Mouse (Mus musculus): ENCODE results near the gene Atp10a. TPM values are rescaled to one million over a fixed set of nuclear protein-coding genes. Genes with fewer than 3 reads are reported as not detected.

Atp10a gene
- total RNA-seq, 1 experiment, result 7.3 TPM

- Histone ChIP-seq H3K4me3 (ENCODE audit: insufficient read depth in 1 of 2, low read depth in 1 of 2, low read length in 2 of 2, poor library complexity in 1 of 2, severe bottlenecking in 1 of 2) (no peak overlapping the region), H3K9ac (ENCODE audit: insufficient read depth, low read depth, low read length, poor library complexity, severe bottlenecking) (no peak overlapping the region), H3K9me3 (ENCODE audit: control insufficient read depth, insufficient read depth, low read depth, low read length) (no peaks in the 10 kb centered on the region), H3K27ac (ENCODE audit: insufficient read depth, low read depth, low read length, poor library complexity, severe bottlenecking) (no peak overlapping the region), H3K36me3 (ENCODE audit: control insufficient read depth, insufficient read depth, low read length, poor library complexity, severe bottlenecking) (no peaks in the 10 kb centered on the region), H3K4me1 (ENCODE audit: control insufficient read depth in 2 of 2, insufficient read depth in 2 of 2, low read length in 2 of 2, poor library complexity in 1 of 2) (no peaks in the 10 kb centered on the region)
- TF ChIP-seq ZC3H11A (IDR thresholded peaks at IDR 0.05; ENCODE audit: borderline replicate concordance, low read depth, low read length) (no peak), CHD2 (IDR thresholded peaks at IDR 0.05; ENCODE audit: low read depth, low read length) (no peak), ZNF384 (IDR thresholded peaks at IDR 0.05; ENCODE audit: low read depth, low read length) (no peak), HCFC1 (IDR thresholded peaks at IDR 0.05; ENCODE audit: borderline replicate concordance, insufficient read depth, low read length) (no peak), MAFK (IDR thresholded peaks at IDR 0.05; ENCODE audit: insufficient read depth, low read depth, low read length) (no peak)
- in situ Hi-C loops (cut with MboI; ENCODE audit: low sequenced_read_pairs in 2 of 2, unreplicated experiment in 2 of 2), result no loop called here
- DNase-seq (ENCODE audit: low read depth, low spot score), result no peak
Measured at GRCm38 (mm10) chr7:58709306-58709705, 53.3 kb downstream of the Atp10a start.

DNA sequence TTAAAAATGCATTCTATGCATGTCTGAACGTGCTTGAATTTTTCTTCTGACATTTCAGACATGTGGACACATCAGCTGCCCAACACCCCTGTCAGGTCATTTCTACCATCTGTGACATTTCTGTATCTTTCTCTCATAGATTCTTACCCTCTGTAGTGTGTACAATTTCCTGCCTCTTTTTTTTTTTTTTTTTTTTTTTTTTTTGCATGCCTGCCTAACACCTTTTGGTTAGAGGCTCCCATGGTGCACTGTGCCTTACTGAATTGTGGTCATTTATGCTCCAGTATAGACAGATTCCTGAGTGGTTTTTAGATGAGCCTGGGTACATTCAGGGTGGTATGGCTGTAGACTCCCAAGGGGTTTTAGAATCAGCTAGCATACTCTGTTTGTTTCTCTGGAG, 54.3 kb downstream of the Atp10a start:
- Histone ChIP-seq H3K9me3 (ENCODE audit: control insufficient read depth, insufficient read depth, low read depth, low read length) (no peaks in the 10 kb centered on the region), H3K4me3 (ENCODE audit: insufficient read depth in 1 of 2, low read depth in 1 of 2, low read length in 2 of 2, poor library complexity in 1 of 2, severe bottlenecking in 1 of 2) (no peak overlapping the region), H3K36me3 (ENCODE audit: control insufficient read depth, insufficient read depth, low read length, poor library complexity, severe bottlenecking) (no peaks in the 10 kb centered on the region), H3K9ac (ENCODE audit: insufficient read depth, low read depth, low read length, poor library complexity, severe bottlenecking) (no peak overlapping the region), H3K27ac (ENCODE audit: insufficient read depth, low read depth, low read length, poor library complexity, severe bottlenecking) (no peak overlapping the region), H3K4me1 (ENCODE audit: control insufficient read depth in 2 of 2, insufficient read depth in 2 of 2, low read length in 2 of 2, poor library complexity in 1 of 2) (no peaks in the 10 kb centered on the region)
- TF ChIP-seq CHD2 (IDR thresholded peaks at IDR 0.05; ENCODE audit: low read depth, low read length) (no peak), HCFC1 (IDR thresholded peaks at IDR 0.05; ENCODE audit: borderline replicate concordance, insufficient read depth, low read length) (no peak), ZNF384 (IDR thresholded peaks at IDR 0.05; ENCODE audit: low read depth, low read length) (no peak), MAFK (IDR thresholded peaks at IDR 0.05; ENCODE audit: insufficient read depth, low read depth, low read length) (no peak), ZC3H11A (IDR thresholded peaks at IDR 0.05; ENCODE audit: borderline replicate concordance, low read depth, low read length) (no peak)
- in situ Hi-C loops (cut with MboI; ENCODE audit: low sequenced_read_pairs in 2 of 2, unreplicated experiment in 2 of 2), result no loop called here
- no peak for DNase-seq (ENCODE audit: low read depth, low spot score)

DNA sequence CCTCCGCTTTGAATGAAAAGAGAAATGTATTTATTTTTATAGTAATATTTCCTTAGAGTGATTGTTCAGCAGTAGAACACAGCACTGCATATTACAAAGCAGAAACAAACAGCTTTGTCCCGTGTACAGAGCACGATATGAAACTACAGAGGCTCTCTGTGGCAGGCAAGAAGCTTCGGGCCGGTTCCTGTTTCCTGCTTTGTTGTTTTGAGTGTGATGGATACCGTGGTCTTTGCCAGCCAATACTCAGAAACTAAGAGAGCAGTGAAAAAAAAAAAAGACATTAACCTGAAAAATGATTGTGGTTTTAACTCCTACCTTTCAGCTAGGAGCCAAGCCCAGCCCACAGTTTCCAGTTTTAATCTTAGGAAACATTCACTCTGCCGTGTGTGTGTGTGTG, 55.8 kb downstream of the Atp10a start:
- no peak overlapping the region for H3K9ac ChIP-seq (ENCODE audit: insufficient read depth, low read depth, low read length, poor library complexity, severe bottlenecking)
- H3K4me3 ChIP-seq (ENCODE audit: insufficient read depth in 1 of 2, low read depth in 1 of 2, low read length in 2 of 2, poor library complexity in 1 of 2, severe bottlenecking in 1 of 2), result no peak overlapping the region
- H3K36me3 ChIP-seq (ENCODE audit: control insufficient read depth, insufficient read depth, low read length, poor library complexity, severe bottlenecking), result no peaks in the 10 kb centered on the region
- no peak for TF ChIP-seq ZC3H11A (IDR thresholded peaks at IDR 0.05; ENCODE audit: borderline replicate concordance, low read depth, low read length)
- TF ChIP-seq CHD2 (IDR thresholded peaks at IDR 0.05; ENCODE audit: low read depth, low read length), result no peak
- TF ChIP-seq ZNF384 (IDR thresholded peaks at IDR 0.05; ENCODE audit: low read depth, low read length), result no peak
- no peak for DNase-seq (ENCODE audit: low read depth, low spot score)
- H3K27ac ChIP-seq (ENCODE audit: insufficient read depth, low read depth, low read length, poor library complexity, severe bottlenecking), result no peak overlapping the region
- no peaks in the 10 kb centered on the region for H3K4me1 ChIP-seq (ENCODE audit: control insufficient read depth in 2 of 2, insufficient read depth in 2 of 2, low read length in 2 of 2, poor library complexity in 1 of 2)
- H3K9me3 ChIP-seq (ENCODE audit: control insufficient read depth, insufficient read depth, low read depth, low read length), result no peaks in the 10 kb centered on the region
- in situ Hi-C loops (cut with MboI; ENCODE audit: low sequenced_read_pairs in 2 of 2, unreplicated experiment in 2 of 2), result no loop called here

DNA sequence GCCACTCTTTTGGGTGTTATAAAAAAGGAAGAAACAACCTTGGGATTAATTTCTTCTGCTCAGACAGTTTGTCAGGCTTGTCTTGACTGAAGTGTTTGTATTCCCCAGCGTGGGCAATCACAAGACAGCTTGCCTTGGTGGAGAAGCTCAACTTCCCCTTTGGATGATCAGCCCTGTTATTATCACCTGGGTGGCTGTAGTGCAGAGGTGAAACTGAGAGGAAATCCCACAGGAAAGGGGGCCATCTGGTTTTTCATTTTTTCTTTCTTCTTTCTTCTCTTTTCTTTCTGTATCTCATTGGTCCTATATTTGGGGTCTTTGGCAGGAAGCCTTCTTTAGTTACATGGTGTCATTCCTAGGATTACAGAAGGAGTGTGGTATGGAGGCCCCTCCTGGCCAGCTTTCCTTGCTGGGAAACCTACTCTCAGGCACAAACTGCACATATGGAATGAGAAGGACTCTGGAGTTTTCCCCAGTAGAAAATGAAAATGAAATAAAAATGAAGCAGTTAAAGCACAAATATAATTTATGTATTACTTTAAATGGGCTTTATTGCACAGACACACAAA, 59.7 kb downstream of the Atp10a start:
- Histone ChIP-seq H3K4me1 (ENCODE audit: control insufficient read depth in 2 of 2, insufficient read depth in 2 of 2, low read length in 2 of 2, poor library complexity in 1 of 2) (no peaks in the 10 kb centered on the region), H3K9me3 (ENCODE audit: control insufficient read depth, insufficient read depth, low read depth, low read length) (no peaks in the 10 kb centered on the region), H3K27ac (ENCODE audit: insufficient read depth, low read depth, low read length, poor library complexity, severe bottlenecking) (no peak overlapping the region), H3K9ac (ENCODE audit: insufficient read depth, low read depth, low read length, poor library complexity, severe bottlenecking) (no peak overlapping the region), H3K36me3 (ENCODE audit: control insufficient read depth, insufficient read depth, low read length, poor library complexity, severe bottlenecking) (no peaks in the 10 kb centered on the region), H3K4me3 (ENCODE audit: insufficient read depth in 1 of 2, low read depth in 1 of 2, low read length in 2 of 2, poor library complexity in 1 of 2, severe bottlenecking in 1 of 2) (no peak overlapping the region)
- TF ChIP-seq ZNF384 (IDR thresholded peaks at IDR 0.05; ENCODE audit: low read depth, low read length) (no peak), MAFK (IDR thresholded peaks at IDR 0.05; ENCODE audit: insufficient read depth, low read depth, low read length) (no peak), ZC3H11A (IDR thresholded peaks at IDR 0.05; ENCODE audit: borderline replicate concordance, low read depth, low read length) (no peak), HCFC1 (IDR thresholded peaks at IDR 0.05; ENCODE audit: borderline replicate concordance, insufficient read depth, low read length) (no peak), CHD2 (IDR thresholded peaks at IDR 0.05; ENCODE audit: low read depth, low read length) (no peak)
- in situ Hi-C loops (cut with MboI; ENCODE audit: low sequenced_read_pairs in 2 of 2, unreplicated experiment in 2 of 2), result no loop called here
- DNase-seq (ENCODE audit: low read depth, low spot score), result no peak

DNA sequence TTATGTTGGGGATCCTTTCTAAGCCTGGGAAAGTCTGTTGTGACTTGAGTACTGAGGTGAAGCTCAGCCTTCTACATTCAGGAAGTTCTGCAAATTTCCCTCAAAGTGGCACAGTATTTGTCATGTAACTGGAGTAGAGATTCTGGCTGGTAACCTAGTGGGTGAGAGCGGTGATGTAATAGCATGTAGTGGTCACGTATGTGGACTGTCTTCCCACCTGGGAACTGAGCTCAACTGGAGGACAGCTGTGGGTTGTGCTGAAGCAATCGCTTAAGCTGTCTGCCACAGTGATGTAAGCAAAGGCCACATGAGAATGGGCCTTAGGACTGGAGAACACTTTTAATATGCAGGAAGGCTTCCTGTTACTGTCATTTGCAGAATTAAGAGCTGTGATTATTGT, 60.7 kb downstream of the Atp10a start:
- Histone ChIP-seq H3K4me1 (ENCODE audit: control insufficient read depth in 2 of 2, insufficient read depth in 2 of 2, low read length in 2 of 2, poor library complexity in 1 of 2) (no peaks in the 10 kb centered on the region), H3K36me3 (ENCODE audit: control insufficient read depth, insufficient read depth, low read length, poor library complexity, severe bottlenecking) (no peaks in the 10 kb centered on the region), H3K9ac (ENCODE audit: insufficient read depth, low read depth, low read length, poor library complexity, severe bottlenecking) (no peak overlapping the region), H3K27ac (ENCODE audit: insufficient read depth, low read depth, low read length, poor library complexity, severe bottlenecking) (no peak overlapping the region), H3K4me3 (ENCODE audit: insufficient read depth in 1 of 2, low read depth in 1 of 2, low read length in 2 of 2, poor library complexity in 1 of 2, severe bottlenecking in 1 of 2) (no peak overlapping the region), H3K9me3 (ENCODE audit: control insufficient read depth, insufficient read depth, low read depth, low read length) (no peaks in the 10 kb centered on the region)
- in situ Hi-C loops (cut with MboI; ENCODE audit: low sequenced_read_pairs in 2 of 2, unreplicated experiment in 2 of 2), result no loop called here
- no peak for DNase-seq (ENCODE audit: low read depth, low spot score)
- TF ChIP-seq MAFK (IDR thresholded peaks at IDR 0.05; ENCODE audit: insufficient read depth, low read depth, low read length) (no peak), ZC3H11A (IDR thresholded peaks at IDR 0.05; ENCODE audit: borderline replicate concordance, low read depth, low read length) (no peak), ZNF384 (IDR thresholded peaks at IDR 0.05; ENCODE audit: low read depth, low read length) (no peak), HCFC1 (IDR thresholded peaks at IDR 0.05; ENCODE audit: borderline replicate concordance, insufficient read depth, low read length) (no peak), CHD2 (IDR thresholded peaks at IDR 0.05; ENCODE audit: low read depth, low read length) (no peak)

Measured in ES-E14 (cell line).